In genomic region chr11:43495037-43495436, GRCm38 (mm10) we compare ENCODE assay signal across 9 mouse cellular contexts. TPM values are rescaled to one million over a fixed set of nuclear protein-coding genes. Genes with fewer than 3 reads are reported as not detected.
A peak's percentile ranks its signal among the peaks of the same experiment; 100 is the strongest.
DNase-seq lines count a peak whose midpoint lies in the region; ATAC-seq and TF ChIP-seq lines count a peak whose summit lies in the region.
"Had no signal": no experiment of that assay in that cellular context is flagged by ENCODE, and none has a peak within 500 bp of the region (broad histone marks: within the 10 kb centered on the region; RNA-seq: fewer than 3 reads in every experiment).

No protein-coding gene starts in this region.

- no peak for TF ChIP-seq POLR2A in cerebellum, adult 2 months (IDR thresholded peaks at IDR 0.05; ENCODE audit: borderline replicate concordance, insufficient read depth, low read length)

- no peak overlapping the region for H3K4me3 ChIP-seq in cerebellum, adult 2 months (replicated peaks; ENCODE audit: insufficient read depth, low read depth, low read length)
- no peak overlapping the region for H3K4me3 ChIP-seq in kidney, embryonic 16.5 days (ENCODE audit: low read length)
- no peak overlapping the region for H3K4me3 ChIP-seq in E14TG2a.4 (replicated peaks; ENCODE audit: low read length)

- TF ChIP-seq CTCF in cerebellum, adult 2 months (IDR thresholded peaks at IDR 0.05; ENCODE audit: borderline replicate concordance, insufficient read depth, low read depth, low read length), result no peak
- TF ChIP-seq CTCF in E14TG2a.4 (conservative IDR thresholded peaks at IDR 0.05; ENCODE audit: low read length), result peak; percentile 32

- H3K9me3 ChIP-seq in kidney, embryonic 16.5 days (ENCODE audit: low read length), result no peaks in the 10 kb centered on the region
- H3K9me3 ChIP-seq in E14TG2a.4 (ENCODE audit: low read length), result peaks cover 5% of the 10 kb centered on the region; the same call in 1 of the 2 replicates

- H3K4me1 ChIP-seq in cerebellum, adult 2 months (ENCODE audit: control insufficient read depth, insufficient read depth, low read length), result peaks cover 10% of the 10 kb centered on the region
- no peaks in the 10 kb centered on the region for H3K4me1 ChIP-seq in kidney, embryonic 16.5 days (ENCODE audit: insufficient read depth, low read length)
- H3K4me1 ChIP-seq in E14TG2a.4 (replicated peaks; ENCODE audit: low read depth, low read length), result peaks cover 42% of the 10 kb centered on the region

- H3K27me3 ChIP-seq in cerebellum, adult 2 months (ENCODE audit: control insufficient read depth, insufficient read depth, low read length), result no peaks in the 10 kb centered on the region
- H3K27me3 ChIP-seq in kidney, embryonic 16.5 days (ENCODE audit: insufficient read depth, low read length), result no peaks in the 10 kb centered on the region
- peaks cover 3% of the 10 kb centered on the region; the same call in 1 of the 2 replicates for H3K27me3 ChIP-seq in E14TG2a.4 (ENCODE audit: insufficient read depth, low read length)

- no peak overlapping the region for H3K27ac ChIP-seq in cerebellum, adult 2 months (ENCODE audit: insufficient read depth, low read length)
- no peak overlapping the region for H3K27ac ChIP-seq in kidney, embryonic 16.5 days (ENCODE audit: low read length)

- H3K4me2 ChIP-seq in kidney, embryonic 16.5 days (replicated peaks; ENCODE audit: low read depth, low read length), result no peak overlapping the region

- 75% methylated on average over 8 of the region's 8 CpGs for WGBS in cerebellum, adult 2 months
- 55% methylated on average over 8 of the region's 8 CpGs for WGBS in kidney, embryonic 16.5 days

- no peaks in the 10 kb centered on the region for H3K36me3 ChIP-seq in kidney, embryonic 16.5 days (ENCODE audit: insufficient read depth, low read length)
- no peaks in the 10 kb centered on the region for H3K36me3 ChIP-seq in E14TG2a.4 (ENCODE audit: insufficient read depth, low read length)

- no peak overlapping the region for H3K9ac ChIP-seq in kidney, embryonic 16.5 days (replicated peaks; ENCODE audit: low read length)

- peak; percentile 21; the same call in 1 of the 2 replicates for ATAC-seq in kidney, embryonic 16.5 days (ENCODE audit: low FRiP score, low TSS enrichment)
- ATAC-seq in megakaryocyte progenitor cell, adult 5-6 weeks (replicated peaks; ENCODE audit: poor library complexity), result 0 out of 2 replicates have a peak, but pooled peaks have one; percentile 11
- no peak for ATAC-seq in erythroid progenitor cell, adult 5-6 weeks (replicated peaks; ENCODE audit: low FRiP score, poor library complexity, severe bottlenecking)

- DNase-seq in cerebellum, postnatal 10 days, result peak; percentile 62 to 64
- no peak for DNase-seq in cerebellum, adult 2 months
- DNase-seq in kidney, adult 11 months, result no peak
- DNase-seq in cerebellum, adult 8-10 months, result no peak
- DNase-seq: cerebellum, adult 9-11 months had no signal

RNA-seq across cellular contexts. Expression of gene C1qtnf2, which starts 21.0 kb away (rescaled TPM):
- 1.8 and 1.9 TPM in 2 replicates for polyA plus RNA-seq in cerebellum, adult 2 months (2012; rRNA removed)
- 17.8 and 20.8 TPM in 2 replicates for polyA plus RNA-seq in kidney, embryonic 16.5 days (2015; fragmentation: Nextera tagmentation; extraction: Ambion mirVana)
- not detected in 2 replicates for total RNA-seq in megakaryocyte progenitor cell, adult 5-6 weeks (2015)
- total RNA-seq in megakaryocyte progenitor cell, adult 5-6 weeks (2017), result not detected in 2 replicates
- not detected in 2 replicates for total RNA-seq in erythroid progenitor cell, adult 5-6 weeks (2015; ENCODE audit: low replicate concordance)
- not detected in 2 replicates for total RNA-seq in erythroid progenitor cell, adult 5-6 weeks (2017; ENCODE audit: low replicate concordance)

RNA-seq across cellular contexts. Expression of gene Ccnjl, which starts 33.5 kb away (rescaled TPM):
- polyA plus RNA-seq in cerebellum, adult 2 months (2012; rRNA removed), result 8.4 and 10.5 TPM in 2 replicates
- 26.4 and 29.9 TPM in 2 replicates for polyA plus RNA-seq in kidney, embryonic 16.5 days (2015; fragmentation: Nextera tagmentation; extraction: Ambion mirVana)
- 0.12 and 0.37 TPM in 2 replicates for total RNA-seq in megakaryocyte progenitor cell, adult 5-6 weeks (2015)
- total RNA-seq in megakaryocyte progenitor cell, adult 5-6 weeks (2017), result 0.17 and 0.20 TPM in 2 replicates
- total RNA-seq in erythroid progenitor cell, adult 5-6 weeks (2015; ENCODE audit: low replicate concordance), result not detected in 2 replicates
- total RNA-seq in erythroid progenitor cell, adult 5-6 weeks (2017; ENCODE audit: low replicate concordance), result not detected in 2 replicates

Comparison
In these comparisons a context has a peak if more than half of its experiments do, and no peak if none do; other contexts are left out.
1. DNase-seq: peak in cerebellum, postnatal 10 days (2 of 2); none in cerebellum, adult 2 months (0 of 2), kidney, adult 11 months (single experiment) and cerebellum, adult 8-10 months (single experiment).